Mouse (Mus musculus) forebrain, embryonic 10.5 days (tissue): ENCODE results near the gene Furin. TPM values are rescaled to one million over a fixed set of nuclear protein-coding genes. Genes with fewer than 3 reads are reported as not detected.

ENCODE experiments used
- DNase-seq: peaks from one replicate; pipeline ENCODE4 v3.0.0-alpha.2; 2017; ENCODE audit warnings: low spot score; ENCODE audit errors: extremely low spot score
- H3K27ac ChIP-seq: fragments of 300-500 bp; sonication (generic); 2 replicates; pipeline ENCODE4 v1.5.1; 2016; ENCODE audit warnings: mild to moderate bottlenecking
- H3K27me3 ChIP-seq: fragments of 300-500 bp; sonication (generic); 2 replicates; pipeline ENCODE4 v1.6.1; 2016; ENCODE audit warnings: mild to moderate bottlenecking; ENCODE audit not compliant: poor library complexity, severe bottlenecking
- H3K36me3 ChIP-seq: fragments of 300-500 bp; sonication (generic); replicated peaks from 2 replicates; pipeline ENCODE4 v1.6.1; 2016; ENCODE audit warnings: mild to moderate bottlenecking, moderate library complexity
- H3K4me1 ChIP-seq: fragments of 300-500 bp; sonication (generic); 2 replicates; pipeline ENCODE4 v1.6.1; 2016
- H3K4me3 ChIP-seq: fragments of 300-500 bp; sonication (generic); 2 replicates; pipeline ENCODE4 v1.5.1; 2016; ENCODE audit warnings: mild to moderate bottlenecking, moderate library complexity
- H3K9me3 ChIP-seq: fragments of 300-500 bp; sonication (generic); 2 replicates; pipeline ENCODE4 v1.6.1; 2016; ENCODE audit warnings: mild to moderate bottlenecking, moderate library complexity
- WGBS: fragments of 180-500 bp; shearing (Covaris S2); methylation state at CpG from one replicate; pipeline ENCODE4 v1.1.7; 2016; 5-methylcytosine and 5-hydroxymethylcytosine counted together
- polyA plus RNA-seq: library from polyadenylated mRNA; unstranded; fragments of >200 nt; fragmentation: Nextera tagmentation; extraction: Ambion mirVana; gene quantifications from 2 replicates; pipeline ENCODE4 v1.2.1, GENCODE M21; 2016

The Furin gene
- polyA plus RNA-seq, 1 experiment from 2014 or later = 3.9 TPM

GRCm38 (mm10) chr7:80357156-80357555 is 48.1 kb downstream of the Furin start:
- Histone ChIP-seq H3K27ac (peak overlapping the region; percentile 69), H3K4me1 (peaks cover 22% of the 10 kb centered on the region), H3K4me3 (no peak overlapping the region), H3K9me3 (no peaks in the 10 kb centered on the region), H3K27me3 (no peaks in the 10 kb centered on the region), H3K36me3 (peaks cover 91% of the 10 kb centered on the region)
- 19% methylated on average over 8 of the region's 8 CpGs for WGBS
- peak; percentile 31 for DNase-seq

GRCm38 (mm10) chr7:80356351-80356750 is 48.9 kb downstream of the Furin start:
- Histone ChIP-seq H3K4me1 (peaks cover 22% of the 10 kb centered on the region), H3K9me3 (no peaks in the 10 kb centered on the region), H3K4me3 (no peak overlapping the region), H3K36me3 (peaks cover 90% of the 10 kb centered on the region), H3K27ac (peak overlapping the region; percentile 69), H3K27me3 (no peaks in the 10 kb centered on the region)
- WGBS = 87% methylated on average over 13 of the region's 13 CpGs
- no peak for DNase-seq

- Histone ChIP-seq H3K4me1 (peaks cover 22% of the 10 kb centered on the region), H3K27ac (no peak overlapping the region), H3K27me3 (no peaks in the 10 kb centered on the region), H3K4me3 (no peak overlapping the region), H3K9me3 (no peaks in the 10 kb centered on the region), H3K36me3 (peaks cover 72% of the 10 kb centered on the region)
- DNase-seq = no peak
- 91% methylated on average over 8 of the region's 8 CpGs for WGBS
Observed at GRCm38 (mm10) chr7:80352920-80353319, 52.3 kb downstream of the Furin start.

- Histone ChIP-seq H3K36me3 (peaks cover 56% of the 10 kb centered on the region), H3K27me3 (no peaks in the 10 kb centered on the region), H3K9me3 (0 out of 2 replicates have a peak, but pooled peaks cover 1% of the 10 kb centered on the region), H3K4me1 (peaks cover 13% of the 10 kb centered on the region), H3K27ac (no peak overlapping the region), H3K4me3 (no peak overlapping the region)
- WGBS = 74% methylated on average over 2 of the region's 2 CpGs
- no peak for DNase-seq
Observed at GRCm38 (mm10) chr7:80350808-80351207, 54.4 kb downstream of the Furin start.

GRCm38 (mm10) chr7:80347670-80348586 is 57.3 kb downstream of the Furin start:
- H3K4me3 ChIP-seq = no peak overlapping the region
- H3K9me3 ChIP-seq = peaks cover 7% of the 10 kb centered on the region; the same call in 1 of the 2 replicates
- WGBS = 76% methylated on average over 13 of the region's 13 CpGs
- peaks cover 23% of the 10 kb centered on the region for H3K4me1 ChIP-seq
- H3K27me3 ChIP-seq = no peaks in the 10 kb centered on the region
- no peak for DNase-seq
- H3K27ac ChIP-seq = 0 out of 2 replicates have a peak overlapping the region, but pooled peaks have one; percentile 25
- peaks cover 39% of the 10 kb centered on the region for H3K36me3 ChIP-seq

- Histone ChIP-seq H3K27me3 (peaks cover 6% of the 10 kb centered on the region), H3K36me3 (peaks cover 29% of the 10 kb centered on the region), H3K27ac (no peak overlapping the region), H3K9me3 (peaks cover 7% of the 10 kb centered on the region; the same call in 1 of the 2 replicates), H3K4me3 (no peak overlapping the region), H3K4me1 (peaks cover 34% of the 10 kb centered on the region)
- DNase-seq = no peak
- WGBS = 95% methylated on average over 5 of the region's 5 CpGs
Observed at GRCm38 (mm10) chr7:80346830-80347229, 58.4 kb downstream of the Furin start.

GRCm38 (mm10) chr7:80346173-80346572 is 59.1 kb downstream of the Furin start:
- 94% methylated on average over 9 of the region's 9 CpGs for WGBS
- H3K27ac ChIP-seq = no peak overlapping the region
- no peak overlapping the region for H3K4me3 ChIP-seq
- DNase-seq = no peak
- peaks cover 13% of the 10 kb centered on the region for H3K27me3 ChIP-seq
- peaks cover 40% of the 10 kb centered on the region for H3K4me1 ChIP-seq
- peaks cover 23% of the 10 kb centered on the region for H3K36me3 ChIP-seq
- H3K9me3 ChIP-seq = peaks cover 7% of the 10 kb centered on the region; the same call in 1 of the 2 replicates

GRCm38 (mm10) chr7:80343270-80344018 is 61.8 kb downstream of the Furin start:
- Histone ChIP-seq H3K27me3 (peaks cover 15% of the 10 kb centered on the region), H3K4me3 (peak overlapping the region; percentile 67), H3K36me3 (peaks cover 10% of the 10 kb centered on the region), H3K9me3 (peaks cover 7% of the 10 kb centered on the region; the same call in 1 of the 2 replicates), H3K27ac (peak overlapping the region; percentile 90), H3K4me1 (peaks cover 64% of the 10 kb centered on the region)
- no peak for DNase-seq
- WGBS = 26% methylated on average over 19 of the region's 19 CpGs

- H3K27ac ChIP-seq = peak within 1 kb of the TSS; percentile 90
- peak; percentile 92 for DNase-seq
- peak within 1 kb of the TSS; percentile 67 for H3K4me3 ChIP-seq
- H3K9me3 ChIP-seq = peaks cover 7% of the 10 kb centered on the region; the same call in 1 of the 2 replicates
- peaks cover 65% of the 10 kb centered on the region for H3K4me1 ChIP-seq
- peaks cover 12% of the 10 kb centered on the region for H3K36me3 ChIP-seq
- peaks cover 15% of the 10 kb centered on the region for H3K27me3 ChIP-seq
- 1% methylated on average over 25 of the region's 25 CpGs for WGBS
Observed at GRCm38 (mm10) chr7:80342858-80343257, 62.4 kb downstream of the Furin start, which contains the start of gene Hddc3. TSS of gene Hddc3 (plus strand) at chr7:80343104.

- peaks cover 59% of the 10 kb centered on the region for H3K4me1 ChIP-seq
Observed at GRCm38 (mm10) chr7:80341793-80342192, 63.4 kb downstream of the Furin start.

GRCm38 (mm10) chr7:80340793-80341192 is 64.4 kb downstream of the Furin start, which contains the start of gene Unc45a:
TSS of gene Unc45a (minus strand) at chr7:80341005.
- DNase-seq = peak; percentile 74
- peaks cover 5% of the 10 kb centered on the region; the same call in 1 of the 2 replicates for H3K9me3 ChIP-seq
- H3K27me3 ChIP-seq = peaks cover 15% of the 10 kb centered on the region
- peaks cover 29% of the 10 kb centered on the region for H3K36me3 ChIP-seq
- H3K4me3 ChIP-seq = peak within 1 kb of the TSS; percentile 75
- peak within 1 kb of the TSS; percentile 86 for H3K27ac ChIP-seq
- peaks cover 59% of the 10 kb centered on the region for H3K4me1 ChIP-seq
- 3% methylated on average over 11 of the region's 11 CpGs for WGBS

More at GRCm38 (mm10) chr7:80341793-80342192, 63.4 kb downstream of the Furin start:
- H3K27me3 ChIP-seq = peaks cover 15% of the 10 kb centered on the region
- no peak for DNase-seq
- H3K4me3 ChIP-seq = no peak overlapping the region
- peaks cover 7% of the 10 kb centered on the region; the same call in 1 of the 2 replicates for H3K9me3 ChIP-seq
- no peak overlapping the region for H3K27ac ChIP-seq
- WGBS = 83% methylated on average over 7 of the region's 7 CpGs
- H3K36me3 ChIP-seq = peaks cover 23% of the 10 kb centered on the region

- WGBS = under 1% methylated on average over 45 of the region's 45 CpGs
- H3K4me3 ChIP-seq = peak overlapping the region; percentile 75
- H3K9me3 ChIP-seq = no peaks in the 10 kb centered on the region
- DNase-seq = peak; percentile 97
- H3K36me3 ChIP-seq = peaks cover 31% of the 10 kb centered on the region
- H3K4me1 ChIP-seq = peaks cover 59% of the 10 kb centered on the region
- peaks cover 15% of the 10 kb centered on the region for H3K27me3 ChIP-seq
- H3K27ac ChIP-seq = peak overlapping the region; percentile 86
Observed at GRCm38 (mm10) chr7:80339793-80340628, 65.2 kb downstream of the Furin start.
